Mouse (Mus musculus) forebrain, embryonic 13.5 days (tissue): ENCODE data around the gene Syt1. TPM values are rescaled to one million over a fixed set of nuclear protein-coding genes. Genes with fewer than 3 reads are reported as not detected.

Source experiments
- ATAC-seq: fragments of 200-750 bp; cut with Nextera tagmentation; 2 replicates; pipeline ENCODE4 v1.8.0; 2017
- H3K27ac ChIP-seq: fragments of 300-500 bp; sonication (generic); 2 replicates; pipeline ENCODE4 v1.5.1; 2015; ENCODE audit warnings: inconsistent platforms, mild to moderate bottlenecking, moderate library complexity
- H3K27me3 ChIP-seq: fragments of 300-500 bp; sonication (generic); 2 replicates; pipeline ENCODE4 v1.6.1; 2015; ENCODE audit warnings: mild to moderate bottlenecking, inconsistent platforms
- H3K36me3 ChIP-seq: fragments of 300-500 bp; sonication (generic); 2 replicates; pipeline ENCODE4 v1.6.1; 2015; ENCODE audit warnings: mild to moderate bottlenecking, inconsistent platforms; ENCODE audit not compliant: poor library complexity, severe bottlenecking
- H3K4me1 ChIP-seq: fragments of 300-500 bp; sonication (generic); 2 replicates; pipeline ENCODE4 v1.6.1; 2015; ENCODE audit warnings: inconsistent platforms
- H3K4me2 ChIP-seq: fragments of 300-500 bp; sonication (generic); 2 replicates; pipeline ENCODE4 v1.6.1; 2015; ENCODE audit warnings: inconsistent platforms, mild to moderate bottlenecking, moderate library complexity
- H3K4me3 ChIP-seq: fragments of 300-500 bp; sonication (generic); 2 replicates; pipeline ENCODE4 v1.5.1; 2015; ENCODE audit warnings: mild to moderate bottlenecking, inconsistent platforms
- H3K9ac ChIP-seq: fragments of 300-500 bp; sonication (generic); 2 replicates; pipeline ENCODE4 v1.6.1; 2015; ENCODE audit warnings: mild to moderate bottlenecking, inconsistent platforms
- H3K9me3 ChIP-seq: fragments of 300-500 bp; sonication (generic); replicated peaks from 2 replicates; pipeline ENCODE4 v1.6.1; 2016; ENCODE audit warnings: inconsistent platforms
- WGBS: fragments of 180-500 bp; shearing (Covaris S2); methylation state at CpG from one replicate; pipeline ENCODE4 v1.1.7; 2015; 5-methylcytosine and 5-hydroxymethylcytosine counted together
- polyA plus RNA-seq: library from polyadenylated mRNA; unstranded; fragments of >200 nt; fragmentation: Nextera tagmentation; extraction: Ambion mirVana; gene quantifications from 2 replicates; pipeline ENCODE4 v1.2.1, GENCODE M21; 2015

The Syt1 gene
- polyA plus RNA-seq, 1 experiment from 2014 or later: 45.9 TPM

DNA sequence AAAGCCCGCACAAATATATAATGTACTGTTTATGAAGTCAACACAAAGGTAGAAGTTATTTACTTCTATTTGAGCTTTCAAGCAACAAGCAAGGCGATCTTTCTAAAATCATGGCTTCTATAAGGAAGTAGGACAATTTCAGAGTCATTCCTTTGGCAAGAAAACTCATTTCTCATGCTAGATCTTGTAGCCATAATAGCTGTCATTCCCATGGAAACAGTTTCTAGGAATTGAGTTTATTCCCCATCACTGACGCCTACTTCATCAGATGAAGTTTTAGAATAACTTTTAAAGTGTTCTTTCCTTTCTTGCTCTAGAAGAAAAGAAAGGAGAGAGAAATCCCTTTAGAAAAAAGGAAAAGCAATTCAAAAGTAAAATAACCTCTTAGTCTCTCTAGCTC lies 341.8 kb downstream of the Syt1 start:
- Histone ChIP-seq H3K9me3 (no peaks in the 10 kb centered on the region), H3K36me3 (no peaks in the 10 kb centered on the region), H3K4me2 (no peak overlapping the region), H3K27ac (no peak overlapping the region), H3K9ac (no peak overlapping the region), H3K27me3 (no peaks in the 10 kb centered on the region), H3K4me3 (no peak overlapping the region), H3K4me1 (no peaks in the 10 kb centered on the region)
- ATAC-seq: no peak
- WGBS: 91% methylated on average over 3 of the region's 3 CpGs

DNA sequence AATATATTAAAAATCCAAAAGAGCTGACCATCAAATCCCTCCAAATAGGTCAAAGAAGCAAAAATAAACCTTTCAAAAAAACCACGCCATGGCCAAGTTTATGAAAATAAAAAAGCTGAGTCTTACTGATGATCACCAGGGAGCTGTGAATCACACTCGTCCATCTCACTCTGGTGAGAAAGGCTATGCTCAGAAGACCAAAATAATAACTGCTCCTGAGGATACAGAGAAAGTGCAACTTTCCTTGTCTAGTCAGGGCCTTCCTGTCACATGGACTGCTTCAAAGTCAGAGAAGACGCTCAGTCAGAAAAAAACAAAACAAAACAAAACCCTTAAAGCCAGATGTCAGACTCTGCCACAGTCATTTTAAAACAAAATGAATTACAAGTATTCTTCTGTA lies 350.5 kb downstream of the Syt1 start:
- 79% methylated on average over 3 of the region's 3 CpGs for WGBS
- Histone ChIP-seq H3K4me1 (no peaks in the 10 kb centered on the region), H3K27me3 (no peaks in the 10 kb centered on the region), H3K9ac (no peak overlapping the region), H3K4me3 (no peak overlapping the region), H3K36me3 (no peaks in the 10 kb centered on the region), H3K4me2 (no peak overlapping the region), H3K9me3 (no peaks in the 10 kb centered on the region), H3K27ac (no peak overlapping the region)
- no peak for ATAC-seq

DNA sequence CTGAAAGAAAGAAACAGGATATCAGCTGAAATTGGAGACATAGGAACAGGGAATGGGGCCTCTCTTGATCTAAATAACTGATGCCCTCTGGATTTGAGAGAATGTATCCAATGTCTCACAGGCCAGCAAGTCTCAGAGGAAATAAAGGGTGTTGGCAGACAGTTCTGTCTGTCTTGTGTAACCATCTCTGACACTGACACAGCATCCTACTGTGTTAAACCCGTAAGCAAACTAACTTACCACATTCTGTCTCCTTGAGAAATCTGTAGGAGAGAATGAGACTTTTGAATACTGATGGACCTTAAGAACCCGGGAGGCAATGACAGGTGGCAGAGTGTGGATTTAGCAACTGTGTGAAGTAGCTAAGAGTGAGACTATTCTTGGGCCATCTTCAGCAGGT lies 352.5 kb downstream of the Syt1 start:
- Histone ChIP-seq H3K36me3 (no peaks in the 10 kb centered on the region), H3K27me3 (no peaks in the 10 kb centered on the region), H3K4me1 (no peaks in the 10 kb centered on the region), H3K4me2 (no peak overlapping the region), H3K27ac (no peak overlapping the region), H3K9me3 (no peaks in the 10 kb centered on the region), H3K9ac (no peak overlapping the region), H3K4me3 (no peak overlapping the region)
- no peak for ATAC-seq
- 78% methylated on average over 2 of the region's 2 CpGs for WGBS

DNA sequence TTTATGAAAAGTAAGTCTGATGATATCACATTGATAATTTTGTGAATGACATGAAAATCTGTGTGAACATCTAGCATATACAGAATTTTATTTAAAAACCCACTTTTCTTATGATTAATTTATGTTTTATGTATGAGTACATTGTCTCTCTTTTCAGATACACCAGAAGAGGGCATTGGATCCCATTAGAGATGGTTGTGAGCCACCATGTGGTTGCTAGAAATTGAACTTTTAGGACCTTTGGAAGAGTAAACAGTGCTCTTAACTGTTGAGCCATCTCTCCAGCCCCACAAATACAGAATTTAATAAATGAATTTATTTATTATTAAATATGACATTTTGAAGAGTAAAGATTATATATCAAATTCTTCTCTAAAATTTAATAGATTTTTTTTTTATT lies 353.1 kb downstream of the Syt1 start:
- no peak overlapping the region for H3K9ac ChIP-seq
- H3K4me3 ChIP-seq: no peak overlapping the region
- H3K27me3 ChIP-seq: no peaks in the 10 kb centered on the region
- H3K36me3 ChIP-seq: no peaks in the 10 kb centered on the region
- H3K9me3 ChIP-seq: no peaks in the 10 kb centered on the region
- no peaks in the 10 kb centered on the region for H3K4me1 ChIP-seq
- H3K27ac ChIP-seq: no peak overlapping the region
- no peak for ATAC-seq
- H3K4me2 ChIP-seq: no peak overlapping the region

DNA sequence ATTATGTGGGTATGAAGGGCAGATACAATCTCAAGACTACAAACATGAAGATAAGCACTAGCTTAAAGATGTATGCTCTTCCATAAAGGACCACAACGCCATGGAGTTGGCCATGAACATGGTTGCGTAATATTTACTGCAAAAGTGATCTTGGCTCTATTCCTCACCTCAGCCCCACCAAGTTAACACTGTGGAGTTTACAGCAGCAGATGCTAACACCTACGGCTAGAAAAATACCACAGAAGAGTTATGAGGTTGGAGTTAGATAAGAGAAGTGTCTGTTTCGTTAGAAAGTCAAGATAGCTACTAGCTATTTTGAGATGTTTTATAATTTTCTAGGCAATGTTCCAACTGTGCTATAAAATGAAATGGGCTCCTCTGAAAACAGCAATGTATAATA lies 353.9 kb downstream of the Syt1 start:
- Histone ChIP-seq H3K9ac (no peak overlapping the region), H3K4me1 (no peaks in the 10 kb centered on the region), H3K27ac (no peak overlapping the region), H3K36me3 (no peaks in the 10 kb centered on the region), H3K27me3 (no peaks in the 10 kb centered on the region), H3K9me3 (no peaks in the 10 kb centered on the region), H3K4me2 (no peak overlapping the region), H3K4me3 (no peak overlapping the region)
- no peak for ATAC-seq
- 92% methylated on average over 4 of the region's 4 CpGs for WGBS

DNA sequence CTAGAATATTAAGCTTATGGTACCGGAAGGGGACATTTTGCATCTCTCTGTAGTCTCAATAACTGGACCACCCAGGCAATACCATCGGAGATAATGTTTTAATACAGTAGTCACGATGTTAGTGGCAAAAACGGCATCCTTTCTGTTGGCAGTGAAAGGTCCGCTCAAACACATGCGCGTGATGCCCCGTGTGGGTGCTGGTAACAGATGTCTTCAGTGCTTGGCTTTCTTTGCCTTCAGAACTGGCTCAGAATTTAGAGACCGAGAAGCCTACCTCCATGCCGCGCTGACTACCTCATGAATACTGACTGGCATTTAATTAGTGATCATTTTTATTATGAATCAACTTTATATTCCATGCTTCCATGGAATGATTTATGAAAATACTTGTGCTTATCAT lies 355.7 kb downstream of the Syt1 start:
- Histone ChIP-seq H3K4me3 (no peak overlapping the region), H3K9me3 (no peaks in the 10 kb centered on the region), H3K27ac (no peak overlapping the region), H3K4me1 (no peaks in the 10 kb centered on the region), H3K9ac (no peak overlapping the region), H3K36me3 (no peaks in the 10 kb centered on the region), H3K4me2 (no peak overlapping the region), H3K27me3 (no peaks in the 10 kb centered on the region)
- no peak for ATAC-seq
- WGBS: 95% methylated on average over 11 of the region's 11 CpGs

DNA sequence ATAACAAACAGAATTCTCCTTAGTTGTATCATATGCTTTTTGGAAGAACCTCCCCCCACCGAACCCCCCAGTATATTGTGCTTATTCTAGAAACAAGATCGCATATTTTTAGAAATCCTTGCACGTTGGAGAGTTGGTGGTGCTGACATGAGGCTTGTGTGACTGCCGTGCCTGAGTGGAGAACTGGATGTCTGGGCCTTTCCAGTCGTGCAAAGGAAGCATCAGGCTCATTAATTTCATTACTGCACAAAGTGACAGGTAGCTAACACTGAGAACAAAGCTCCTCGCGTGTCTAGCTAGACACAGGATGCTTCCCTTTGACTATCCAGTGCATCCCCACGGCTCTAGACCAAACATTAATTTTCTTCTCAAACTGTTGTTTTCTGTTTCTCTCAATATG lies 358.0 kb downstream of the Syt1 start:
- ATAC-seq: no peak
- H3K9ac ChIP-seq: no peak overlapping the region
- no peaks in the 10 kb centered on the region for H3K9me3 ChIP-seq
- H3K36me3 ChIP-seq: no peaks in the 10 kb centered on the region
- no peaks in the 10 kb centered on the region for H3K27me3 ChIP-seq
- 68% methylated on average over 8 of the region's 8 CpGs for WGBS
- H3K4me2 ChIP-seq: no peak overlapping the region
- no peak overlapping the region for H3K27ac ChIP-seq
- no peak overlapping the region for H3K4me3 ChIP-seq
- no peaks in the 10 kb centered on the region for H3K4me1 ChIP-seq

DNA sequence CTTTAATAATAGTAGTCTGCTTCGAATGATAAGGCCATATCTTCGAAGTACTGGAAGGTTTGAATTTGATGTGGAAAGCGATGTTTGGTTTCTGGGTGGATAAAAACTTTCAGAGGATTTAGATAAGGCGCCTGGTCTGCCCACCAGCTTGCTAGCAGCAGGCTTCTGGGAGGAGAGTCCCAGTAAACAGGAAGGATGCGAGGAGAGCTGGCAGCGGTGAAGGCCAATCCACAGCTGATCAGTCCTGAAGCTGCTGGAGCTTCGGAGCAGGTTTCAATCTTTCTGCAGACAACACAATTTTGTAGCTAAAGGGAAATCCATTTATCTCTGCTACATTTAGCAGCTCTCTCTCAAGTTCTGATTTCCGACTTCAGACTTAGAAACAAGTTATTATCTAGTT lies 358.7 kb downstream of the Syt1 start:
- no peaks in the 10 kb centered on the region for H3K9me3 ChIP-seq
- H3K9ac ChIP-seq: no peak overlapping the region
- no peak overlapping the region for H3K27ac ChIP-seq
- WGBS: 91% methylated on average over 8 of the region's 8 CpGs
- no peaks in the 10 kb centered on the region for H3K36me3 ChIP-seq
- no peaks in the 10 kb centered on the region for H3K27me3 ChIP-seq
- no peak overlapping the region for H3K4me2 ChIP-seq
- no peak for ATAC-seq
- no peaks in the 10 kb centered on the region for H3K4me1 ChIP-seq
- no peak overlapping the region for H3K4me3 ChIP-seq

DNA sequence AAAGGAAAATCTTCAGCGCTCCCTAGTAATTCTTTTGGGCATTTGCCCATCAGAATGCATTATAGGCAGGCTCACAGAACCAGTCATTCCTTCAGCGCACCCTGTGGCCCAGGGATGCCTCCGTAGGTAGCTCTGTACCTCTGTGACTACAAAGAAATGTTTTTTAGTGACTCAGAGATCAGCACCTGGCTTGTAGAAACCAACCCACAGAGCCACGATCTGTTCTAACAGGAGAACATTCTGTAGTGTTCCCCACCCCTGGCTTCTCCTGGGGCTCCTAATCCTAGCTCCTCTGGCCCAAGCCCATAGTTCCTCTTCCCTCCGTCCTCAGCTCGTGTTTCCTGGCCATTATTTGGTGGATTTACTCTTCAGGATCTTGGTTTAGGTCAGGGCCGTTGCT lies 361.6 kb downstream of the Syt1 start:
- ATAC-seq: no peak
- no peak overlapping the region for H3K27ac ChIP-seq
- H3K4me2 ChIP-seq: no peak overlapping the region

DNA sequence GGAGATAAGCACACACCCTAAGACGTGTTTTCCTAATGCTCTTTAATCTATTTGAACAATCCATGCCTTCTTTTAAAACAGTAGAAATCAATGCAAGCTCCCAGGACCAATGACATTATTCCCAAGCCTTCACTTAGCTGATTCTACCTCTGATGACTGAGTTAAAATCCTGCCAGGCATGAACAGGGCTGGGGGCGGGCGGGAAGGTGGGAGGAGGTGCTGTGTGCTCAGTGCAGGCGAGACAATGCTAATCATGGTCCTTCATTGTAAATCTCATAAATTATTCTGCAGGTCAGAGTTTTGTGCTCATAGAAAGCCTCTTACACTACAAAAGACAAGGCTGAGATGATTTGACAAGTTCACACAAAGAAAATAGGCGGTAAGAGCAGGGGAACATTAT lies 366.9 kb downstream of the Syt1 start:
- 0 out of 2 replicates have a peak, but pooled peaks cover 7% of the 10 kb centered on the region for H3K4me1 ChIP-seq
- H3K27ac ChIP-seq: no peak overlapping the region; the same call in 1 of the 2 replicates
- H3K27me3 ChIP-seq: no peaks in the 10 kb centered on the region
- no peak overlapping the region for H3K9ac ChIP-seq
- H3K9me3 ChIP-seq: no peaks in the 10 kb centered on the region
- H3K4me3 ChIP-seq: no peak overlapping the region
- 39% methylated on average over 5 of the region's 5 CpGs for WGBS
- 0 out of 2 replicates have a peak, but pooled peaks have one; percentile 53 for ATAC-seq
- no peaks in the 10 kb centered on the region for H3K36me3 ChIP-seq
- no peak overlapping the region for H3K4me2 ChIP-seq

More for the DNA sequence above, 361.6 kb downstream of the Syt1 start:
- no peak overlapping the region for H3K9ac ChIP-seq
- H3K9me3 ChIP-seq: no peaks in the 10 kb centered on the region
- no peaks in the 10 kb centered on the region for H3K4me1 ChIP-seq
- no peaks in the 10 kb centered on the region for H3K36me3 ChIP-seq
- no peaks in the 10 kb centered on the region for H3K27me3 ChIP-seq
- WGBS: 68% methylated on average over 7 of the region's 7 CpGs
- H3K4me3 ChIP-seq: no peak overlapping the region

DNA sequence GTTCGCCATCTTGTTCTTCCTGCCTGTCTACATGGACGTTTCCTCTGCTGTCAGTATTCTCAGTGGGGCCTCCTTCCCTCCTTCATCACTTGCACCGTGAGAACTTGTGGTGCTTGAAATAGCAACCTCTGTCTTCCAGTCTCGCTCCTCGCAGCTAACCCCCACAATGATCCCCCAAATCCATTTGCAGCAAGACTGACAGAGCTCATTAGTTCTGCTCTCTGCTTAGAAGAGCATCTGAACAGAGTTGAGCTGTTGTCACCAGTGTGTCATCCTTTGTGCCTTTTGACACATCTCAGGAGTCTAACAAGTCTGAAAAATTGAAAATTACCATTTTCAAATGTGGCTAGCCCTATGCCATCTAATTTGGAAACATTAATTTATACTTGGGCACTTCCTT lies 372.7 kb downstream of the Syt1 start:
- no peak overlapping the region for H3K4me2 ChIP-seq
- WGBS: 56% methylated on average over 5 of the region's 5 CpGs
- no peak overlapping the region for H3K27ac ChIP-seq
- H3K4me3 ChIP-seq: no peak overlapping the region
- 0 out of 2 replicates have a peak, but pooled peaks cover 4% of the 10 kb centered on the region for H3K4me1 ChIP-seq
- ATAC-seq: no peak
- no peaks in the 10 kb centered on the region for H3K27me3 ChIP-seq
- H3K9ac ChIP-seq: no peak overlapping the region
- H3K36me3 ChIP-seq: no peaks in the 10 kb centered on the region
- no peaks in the 10 kb centered on the region for H3K9me3 ChIP-seq

DNA sequence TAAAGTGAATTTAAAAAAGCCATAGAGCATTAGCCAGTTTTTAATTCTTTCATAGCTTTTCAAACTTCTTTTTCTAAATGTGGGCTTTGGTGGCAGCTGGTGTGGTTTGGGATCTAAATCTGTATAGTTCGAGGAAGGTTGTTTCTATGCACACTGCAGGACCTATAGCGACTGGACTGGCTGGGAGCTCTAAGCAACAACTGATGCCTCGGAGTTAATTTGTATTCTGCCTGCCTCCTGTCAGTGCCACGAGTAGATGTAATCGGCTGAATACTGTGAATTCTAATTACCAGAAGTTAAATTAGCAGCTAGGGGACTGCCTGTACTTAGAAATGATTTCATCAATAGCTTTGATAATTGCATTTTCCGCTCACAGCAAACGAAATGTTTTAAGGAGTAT lies 374.7 kb downstream of the Syt1 start:
- WGBS: 42% methylated on average over 7 of the region's 7 CpGs
- H3K4me1 ChIP-seq: 0 out of 2 replicates have a peak, but pooled peaks cover 4% of the 10 kb centered on the region
- H3K9me3 ChIP-seq: no peaks in the 10 kb centered on the region
- H3K27ac ChIP-seq: no peak overlapping the region
- H3K36me3 ChIP-seq: no peaks in the 10 kb centered on the region
- no peak overlapping the region for H3K9ac ChIP-seq
- H3K4me3 ChIP-seq: no peak overlapping the region
- no peaks in the 10 kb centered on the region for H3K27me3 ChIP-seq
- no peak for ATAC-seq
- no peak overlapping the region for H3K4me2 ChIP-seq

DNA sequence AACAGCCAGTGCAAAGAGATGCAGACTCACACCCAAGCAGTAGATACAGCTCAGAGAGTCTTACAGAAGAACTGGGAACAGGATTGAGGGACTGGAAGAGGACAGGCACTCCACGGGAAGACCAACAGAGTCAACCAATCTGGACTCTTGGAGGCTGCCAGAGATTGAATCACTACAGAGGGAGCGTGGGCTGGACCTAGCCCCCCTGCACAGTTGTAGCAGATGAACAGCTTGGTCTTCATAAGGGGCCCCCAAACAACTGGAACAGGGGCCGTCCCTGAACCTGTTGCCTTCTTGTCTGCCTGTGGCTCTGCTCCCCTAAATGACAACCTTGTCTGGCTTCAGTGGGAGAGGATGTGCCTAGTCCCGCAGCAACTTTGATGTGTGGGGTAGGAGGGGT lies 375.2 kb downstream of the Syt1 start:
- Histone ChIP-seq H3K27me3 (no peaks in the 10 kb centered on the region), H3K27ac (no peak overlapping the region), H3K4me1 (0 out of 2 replicates have a peak, but pooled peaks cover 4% of the 10 kb centered on the region), H3K36me3 (no peaks in the 10 kb centered on the region), H3K4me3 (no peak overlapping the region), H3K9me3 (no peaks in the 10 kb centered on the region), H3K4me2 (no peak overlapping the region), H3K9ac (no peak overlapping the region)
- 83% methylated on average over 4 of the region's 4 CpGs for WGBS
- no peak for ATAC-seq
